Mouse (Mus musculus) hindlimb bud, embryonic 11.5 days (tissue): ENCODE data around the gene Mras.

ENCODE experiments used
- DNase-seq: peaks from one replicate; pipeline ENCODE4 v3.0.0-alpha.2; 2012; ENCODE audit warnings: low read depth, low spot score; ENCODE audit errors: extremely low spot score

Mras gene

GRCm38 (mm10) chr9:99417288-99417846, 19.8 kb downstream of the Mras start:
- DNase-seq = no peak

GRCm38 (mm10) chr9:99416809-99417208, 20.4 kb downstream of the Mras start:
- no peak for DNase-seq

DNA sequence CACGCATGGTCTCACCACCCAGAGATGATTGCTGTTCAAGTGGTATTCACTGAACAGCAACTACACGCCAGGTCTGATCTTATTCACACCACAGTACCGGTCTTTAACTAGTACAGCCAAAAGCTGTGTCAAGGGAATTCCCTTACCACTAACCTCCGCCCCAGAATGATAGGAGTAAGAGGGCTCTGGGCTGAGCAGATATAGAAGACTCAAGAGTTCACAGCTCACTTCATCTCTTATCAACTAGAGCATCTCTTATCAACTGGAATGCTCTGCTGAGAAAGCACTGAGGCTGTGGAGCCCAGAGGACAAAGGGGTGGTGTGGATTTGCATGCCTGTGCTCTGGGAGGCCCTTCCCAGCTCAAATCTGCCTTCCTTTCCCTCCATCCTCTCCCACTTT, 25.4 kb downstream of the Mras start:
- DNase-seq = no peak

GRCm38 (mm10) chr9:99411093-99411492, 26.1 kb downstream of the Mras start:
- DNase-seq = no peak

DNA sequence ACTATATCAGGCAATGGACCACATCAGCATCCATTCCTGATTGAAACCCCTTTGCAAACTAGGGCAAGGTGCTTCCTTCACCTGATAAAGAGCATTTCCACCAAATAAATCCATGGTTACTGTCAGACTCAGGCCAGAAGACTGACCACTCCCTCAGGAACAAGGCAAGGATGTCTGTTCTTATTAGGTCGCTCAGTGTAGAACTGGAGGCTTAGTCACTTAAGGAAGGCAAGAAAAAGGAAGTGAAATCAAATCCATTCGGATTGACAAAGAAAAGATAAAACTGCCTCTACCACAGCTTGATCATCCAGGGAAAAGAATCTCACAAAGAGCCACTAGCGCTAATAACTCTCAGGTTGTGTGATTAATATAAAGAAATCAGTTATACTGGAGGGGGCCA, 27.9 kb downstream of the Mras start:
- DNase-seq = no peak

- no peak for DNase-seq
These were observed 35.8 kb downstream of the Mras start for GRCm38 (mm10) chr9:99401288-99401974.

GRCm38 (mm10) chr9:99400781-99401180, 36.4 kb downstream of the Mras start:
- no peak for DNase-seq

DNA sequence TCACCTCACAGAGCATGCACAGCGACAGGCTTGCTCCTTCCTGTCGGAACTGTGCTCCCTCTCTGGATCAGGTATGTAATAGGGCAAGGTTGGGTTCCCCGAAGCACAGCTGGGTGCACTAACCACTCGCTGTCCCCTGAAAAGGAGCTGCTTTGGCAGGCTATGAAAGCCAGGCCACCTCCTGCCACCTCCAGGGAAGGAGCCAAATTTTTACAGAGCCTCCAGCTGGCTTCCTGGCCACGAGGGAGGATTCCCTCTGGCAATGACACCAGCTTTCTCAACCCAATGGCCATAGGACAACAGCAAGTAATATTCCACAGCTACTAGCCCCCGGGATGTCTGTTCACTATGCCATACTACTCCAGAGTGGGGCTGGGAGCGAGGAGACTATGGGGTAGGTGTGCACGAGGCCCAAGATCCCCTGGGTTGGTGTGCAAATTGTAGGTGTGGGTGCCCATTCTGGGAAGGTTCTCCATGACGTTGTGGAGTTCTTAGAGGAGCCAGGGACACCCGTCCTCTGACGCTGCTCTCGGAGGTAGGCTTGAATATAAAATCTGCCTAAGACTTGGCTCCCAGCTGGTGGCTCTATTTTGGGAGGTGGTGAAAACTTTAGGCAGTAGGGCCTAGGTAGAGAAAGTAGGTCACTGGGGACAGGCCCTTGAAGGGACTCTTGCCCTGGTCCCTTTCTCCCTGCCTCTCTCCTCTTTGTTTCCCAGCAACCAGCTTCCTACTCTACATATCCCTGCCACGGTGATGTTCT, 39.9 kb downstream of the Mras start:
- no peak for DNase-seq

DNA sequence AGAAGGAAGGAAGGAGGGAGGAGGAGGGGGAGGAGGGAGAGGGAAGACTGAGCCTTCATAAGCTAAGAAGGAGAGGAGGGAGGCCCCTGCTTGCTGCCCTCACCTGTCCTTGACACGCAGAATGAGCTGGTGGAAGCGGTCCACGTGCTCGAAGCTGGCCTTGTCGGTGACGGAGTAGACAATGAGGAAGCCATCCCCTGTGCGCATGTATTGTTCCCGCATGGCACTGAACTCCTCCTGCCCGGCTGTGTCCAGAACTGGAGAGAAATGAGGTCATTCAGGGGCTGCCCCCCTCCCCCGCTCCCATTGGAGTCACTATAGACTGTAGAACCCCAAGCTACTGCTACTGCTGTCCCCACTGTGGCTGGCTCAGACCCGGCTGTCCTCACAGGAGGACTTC, 42.8 kb downstream of the Mras start:
- no peak for DNase-seq

- no peak for DNase-seq
These were observed 44.0 kb downstream of the Mras start for GRCm38 (mm10) chr9:99393146-99393545.

DNA sequence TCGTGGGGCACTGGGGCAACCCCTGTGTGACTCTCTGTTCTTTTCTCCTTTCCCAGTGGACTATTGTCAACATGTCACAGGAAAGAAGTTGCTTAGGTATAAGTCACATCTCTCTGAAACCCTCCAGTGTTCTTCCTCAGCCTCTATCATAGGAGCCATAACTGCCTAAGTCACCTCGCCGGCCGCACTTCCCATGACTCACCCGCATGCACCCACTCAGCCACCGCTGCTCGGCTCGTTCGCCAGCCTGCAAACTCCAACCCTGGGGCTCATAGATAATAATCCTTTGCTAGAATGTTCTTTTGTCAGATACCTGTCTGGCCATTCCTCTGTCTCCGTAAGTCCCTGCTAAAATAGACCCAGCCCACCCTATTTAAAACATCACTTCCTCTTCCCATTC, 45.6 kb downstream of the Mras start:
- DNase-seq = no peak

- DNase-seq = no peak
These were observed 46.5 kb downstream of the Mras start for GRCm38 (mm10) chr9:99390716-99391115.

DNA sequence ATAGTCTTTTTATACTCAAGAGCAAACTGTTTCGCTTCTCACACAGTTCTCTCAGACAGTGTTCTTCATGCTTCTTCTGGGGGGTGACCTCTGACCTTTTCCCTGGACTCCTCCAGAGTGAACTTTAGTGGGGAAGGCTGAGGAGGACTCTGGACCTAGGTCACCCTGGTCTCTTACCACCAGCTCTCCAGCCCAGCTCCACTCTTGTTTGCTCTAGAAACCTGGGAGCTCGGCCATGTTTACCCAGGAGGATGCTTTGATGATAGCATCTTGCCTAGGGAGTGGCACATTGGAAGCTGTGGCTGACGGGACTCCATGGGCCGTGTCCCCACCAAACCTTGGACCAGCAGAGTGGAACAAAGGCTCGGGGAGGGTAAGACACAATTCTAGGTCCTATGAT, 47.0 kb downstream of the Mras start:
- DNase-seq = no peak

DNA sequence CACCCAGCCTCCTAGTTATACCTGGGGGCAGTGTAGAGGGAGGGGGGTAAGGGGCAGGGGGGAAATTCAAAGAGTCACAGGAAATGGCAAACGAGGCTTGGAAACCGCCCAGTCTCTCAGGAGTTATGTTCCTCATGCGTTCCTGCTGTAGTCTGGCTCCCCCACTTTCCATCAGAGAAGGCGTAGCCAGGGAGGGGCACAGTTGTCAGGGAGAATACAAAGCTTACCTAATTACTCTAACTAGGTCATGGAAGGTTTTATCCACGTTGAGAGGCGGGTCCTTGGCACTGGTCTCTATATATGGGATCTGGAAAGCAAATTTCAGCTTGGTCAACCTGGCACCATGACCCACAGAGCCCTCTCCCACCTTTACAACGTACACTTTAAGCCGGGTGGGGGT, 47.7 kb downstream of the Mras start:
- no peak for DNase-seq

DNA sequence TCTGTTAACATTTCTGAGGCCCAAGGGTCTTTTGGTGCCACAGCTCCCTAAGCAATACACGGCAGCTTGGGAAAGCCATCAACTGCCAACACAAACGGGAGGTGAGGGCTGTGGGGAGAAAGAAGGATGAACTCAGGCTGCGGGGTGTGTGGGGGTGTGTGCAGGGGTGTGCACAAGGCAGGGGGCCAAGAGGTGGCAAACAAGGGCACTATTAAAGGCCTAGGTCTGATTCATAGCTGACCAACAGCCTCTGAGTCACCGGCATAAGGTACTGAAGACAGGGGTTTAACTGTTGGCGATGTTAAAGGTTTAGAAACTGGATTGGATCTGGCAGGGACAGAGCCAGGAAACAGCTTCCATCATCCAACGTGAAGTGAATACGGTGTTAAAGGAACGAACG, 48.3 kb downstream of the Mras start:
- no peak for DNase-seq

- DNase-seq = no peak
These were observed 49.1 kb downstream of the Mras start for GRCm38 (mm10) chr9:99388078-99388477.

DNA sequence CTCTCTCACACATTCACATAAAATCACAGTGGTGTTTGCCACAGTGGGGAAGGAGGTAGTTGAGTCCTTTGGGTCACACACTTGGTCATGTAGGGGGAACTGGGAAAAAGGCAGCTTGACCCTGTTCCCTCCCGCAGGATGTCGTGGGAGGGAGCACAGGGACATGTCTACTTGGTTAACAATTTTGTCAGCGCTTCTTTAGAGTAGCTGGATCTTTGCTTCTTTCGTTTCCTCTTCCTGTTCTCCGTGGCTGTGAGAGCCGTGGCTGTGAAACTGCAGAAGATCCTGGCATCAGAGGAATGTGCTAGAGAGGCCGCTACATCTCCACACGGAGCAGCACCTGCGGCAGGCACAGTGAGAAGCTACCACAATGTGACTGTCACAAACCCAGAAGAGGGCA, 54.6 kb downstream of the Mras start:
- no peak for DNase-seq

GRCm38 (mm10) chr9:99379194-99379593, 58.0 kb downstream of the Mras start:
- no peak for DNase-seq

DNA sequence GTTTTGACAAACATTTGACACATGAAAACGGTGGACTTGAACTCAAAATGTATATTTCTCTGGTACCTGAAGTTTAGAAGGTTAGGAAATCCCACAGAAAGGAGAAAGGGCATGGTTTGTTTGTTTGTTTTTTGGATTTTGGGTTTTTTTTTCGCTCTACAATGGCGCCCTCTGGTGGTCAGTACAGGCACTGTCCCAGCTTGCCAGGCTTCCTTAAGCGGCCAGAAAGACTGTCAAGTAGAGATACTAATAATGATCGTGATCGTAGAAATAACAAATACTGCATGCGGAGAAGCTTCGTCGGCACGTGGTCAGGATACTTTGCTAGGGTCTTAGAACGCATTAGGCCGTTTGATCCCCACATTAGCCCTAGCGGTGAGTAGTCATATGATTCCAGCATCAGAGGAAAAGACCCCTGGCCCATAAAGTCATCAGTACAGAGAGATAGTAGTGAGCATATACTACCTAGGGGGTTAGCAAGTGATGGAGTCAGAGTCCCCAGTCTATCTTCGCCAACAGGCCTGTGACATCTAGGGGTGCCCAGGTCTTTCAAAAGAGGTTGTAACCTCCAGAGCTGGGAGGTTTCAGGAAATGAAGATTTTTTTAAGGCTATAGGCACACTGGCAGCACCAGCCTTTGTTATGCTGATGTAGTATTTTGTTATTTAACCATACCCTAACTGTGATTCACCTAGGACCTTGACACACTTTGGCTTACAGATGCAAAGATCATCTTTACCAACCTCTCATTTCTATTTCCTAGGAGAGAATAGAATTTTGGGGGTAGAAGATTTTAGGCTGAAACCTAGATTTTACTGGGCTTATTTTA, 60.4 kb downstream of the Mras start:
- DNase-seq = peak; percentile 30

DNA sequence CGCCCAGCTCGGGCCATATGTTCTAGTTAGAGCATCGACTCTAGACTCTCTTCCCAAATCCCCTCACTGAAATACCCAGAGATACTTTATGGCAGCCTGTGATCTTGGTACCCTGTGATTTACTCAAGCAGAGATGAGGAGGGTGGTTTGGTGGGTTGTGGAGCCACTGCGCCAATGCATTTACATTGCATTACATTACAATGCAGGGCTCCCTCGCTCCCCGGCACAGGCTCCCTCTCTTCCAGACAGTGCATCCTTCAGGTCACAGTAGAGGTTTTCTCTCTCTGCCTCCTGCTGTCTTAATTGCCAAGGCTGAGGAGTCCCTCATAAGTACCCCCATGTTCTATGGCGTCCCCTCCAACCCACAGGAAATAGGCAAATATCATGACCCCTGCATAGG, 68.8 kb downstream of the Mras start:
- DNase-seq = no peak

- DNase-seq = no peak
These were observed 71.3 kb downstream of the Mras start for GRCm38 (mm10) chr9:99365906-99366305.

DNA sequence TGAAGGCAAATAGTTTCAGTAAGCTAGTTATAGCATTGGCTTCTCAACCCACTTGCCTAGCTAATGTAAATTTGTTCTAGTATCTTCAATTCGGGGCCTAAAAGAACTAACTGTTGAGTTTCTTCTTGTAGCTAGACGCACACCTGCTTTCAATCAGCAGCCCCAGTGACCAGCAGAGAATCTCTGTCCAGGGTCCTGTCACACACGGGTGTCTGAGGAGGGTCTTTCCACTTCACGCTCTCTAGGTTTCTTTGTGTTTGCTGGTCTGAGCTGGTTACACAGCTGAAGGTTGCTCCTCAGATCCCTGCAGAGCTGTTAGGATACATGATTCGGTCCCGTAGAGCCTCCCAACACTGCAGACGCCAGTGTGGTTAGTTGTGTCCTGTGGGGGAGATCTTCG, 74.1 kb downstream of the Mras start:
- no peak for DNase-seq
